Mouse (Mus musculus) gastrocnemius, postnatal 4 days (tissue): Measurements from ENCODE around the gene Defb25. TPM values are rescaled to one million over a fixed set of nuclear protein-coding genes. Genes with fewer than 3 reads are reported as not detected.

Experiments used
- DNase-seq, 2 experiments: peaks; one replicate each; pipeline ENCODE4 v3.0.0; 2021 to 2022; ENCODE audit warnings: low spot score in 2 of 2, mixed read lengths in 2 of 2
- total RNA-seq, 2 experiments: library from RNA; stranded (reverse); gene quantifications; 2 replicates each; pipeline ENCODE4 v1.2.3; 2021

Gene Defb25
- total RNA-seq, 2 experiments from 2014 or later, result 2.2 to 5.5 TPM

DNA sequence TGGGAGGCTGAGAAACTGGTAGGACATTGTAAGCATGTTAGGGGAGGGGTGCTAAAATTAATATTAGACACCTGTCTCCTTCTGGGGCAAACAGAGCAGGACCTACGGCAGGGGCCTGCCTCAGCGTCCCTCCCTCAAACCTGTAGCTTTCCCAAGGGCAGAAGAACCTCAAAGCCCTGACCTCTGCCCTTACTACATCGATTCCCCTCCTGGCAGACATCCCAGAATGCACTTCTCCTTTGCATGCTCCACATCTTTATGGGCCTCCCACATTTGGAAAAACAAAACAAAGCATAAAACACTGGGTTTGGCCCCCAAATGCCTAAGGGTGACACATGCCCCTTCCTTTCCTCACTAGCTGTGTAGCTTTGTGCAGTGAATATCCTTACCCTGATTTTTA is 6.4 kb upstream of the Defb25 start:
- DNase-seq, result no peak

DNA sequence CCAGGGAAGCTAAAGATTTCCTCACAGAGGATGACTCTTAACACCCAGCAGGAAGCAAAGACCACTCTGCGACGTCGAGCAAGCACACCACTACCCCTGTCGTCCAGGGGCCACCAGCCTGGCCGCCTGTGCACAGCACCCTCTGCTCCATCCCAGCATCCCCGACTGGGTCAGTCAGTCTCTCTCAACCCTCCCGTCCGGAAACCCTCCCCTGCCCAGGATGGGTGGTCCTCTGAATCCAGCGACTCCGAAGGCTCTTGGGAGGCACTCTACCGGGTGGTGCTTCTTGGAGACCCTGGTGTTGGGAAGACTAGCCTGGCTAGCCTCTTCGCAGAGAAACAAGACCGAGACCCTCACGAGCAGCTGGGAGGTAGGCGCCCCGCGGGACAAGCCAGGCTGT is 5.2 kb upstream of the Defb25 start:
- DNase-seq, result no peak

DNA sequence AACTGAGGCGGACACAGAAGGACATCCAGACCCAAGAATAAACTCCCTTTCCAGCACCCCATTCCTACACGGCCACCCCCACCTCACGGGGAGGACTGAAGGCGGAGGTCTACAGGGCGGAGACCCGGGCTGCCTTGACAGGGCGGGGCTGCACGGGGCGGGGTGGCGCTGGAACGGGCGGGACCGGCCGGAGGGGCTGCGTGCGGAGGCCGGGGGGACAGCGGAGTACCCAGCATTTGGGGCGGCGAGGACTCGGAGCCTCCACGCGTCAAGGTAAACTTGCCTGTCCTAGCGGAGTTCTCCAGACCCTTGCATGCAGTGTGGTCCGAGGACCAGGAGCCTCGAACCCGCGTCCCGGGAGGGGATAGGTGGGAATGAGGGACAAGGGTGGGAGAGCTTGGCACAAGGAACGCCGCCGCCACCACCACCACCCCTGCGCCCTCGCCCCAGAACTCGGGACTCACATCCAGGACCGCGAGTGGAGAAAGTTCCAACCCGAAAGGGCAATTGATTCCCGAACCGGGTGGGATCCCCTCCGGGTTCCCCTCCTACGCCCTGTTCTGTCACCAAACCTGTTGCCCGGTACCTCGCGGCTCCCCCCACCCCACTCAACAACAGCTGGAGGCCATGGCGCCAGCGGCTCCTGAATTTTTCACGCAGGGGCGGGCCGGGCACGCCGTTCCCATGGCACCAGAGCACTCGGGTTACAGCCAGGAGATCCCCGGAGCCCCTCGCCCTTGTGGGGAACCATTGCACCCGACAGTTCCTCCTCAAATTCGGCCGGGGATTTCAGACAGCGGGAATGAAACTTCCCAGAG is 4.1 kb upstream of the Defb25 start, which contains the start of gene Rem1:
Gene Rem1, plus strand, starts transcription at position 178 of the 818 bp plus-strand sequence.
- DNase-seq, result peak in 1 of 2 experiments; percentile 53

DNA sequence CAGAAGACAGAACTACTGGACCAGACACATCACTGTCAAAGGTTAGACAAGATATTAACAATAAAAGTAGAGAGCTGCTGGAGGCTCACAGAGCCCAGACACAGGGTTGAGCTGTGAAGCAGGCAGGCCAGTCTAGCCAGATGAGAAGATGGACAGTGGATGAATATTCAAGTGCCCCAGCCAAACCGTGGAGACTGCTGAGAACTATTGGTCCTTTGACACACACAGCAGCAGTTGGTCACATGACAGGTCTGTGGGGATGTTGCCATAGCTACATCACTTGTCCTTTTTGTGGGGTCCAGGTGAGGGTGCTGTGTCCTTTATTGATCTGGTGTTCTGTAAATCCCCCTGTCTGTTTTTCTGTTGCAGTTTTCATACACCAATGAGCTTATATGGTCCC is 2.4 kb upstream of the Defb25 start:
- no peak for DNase-seq

DNA sequence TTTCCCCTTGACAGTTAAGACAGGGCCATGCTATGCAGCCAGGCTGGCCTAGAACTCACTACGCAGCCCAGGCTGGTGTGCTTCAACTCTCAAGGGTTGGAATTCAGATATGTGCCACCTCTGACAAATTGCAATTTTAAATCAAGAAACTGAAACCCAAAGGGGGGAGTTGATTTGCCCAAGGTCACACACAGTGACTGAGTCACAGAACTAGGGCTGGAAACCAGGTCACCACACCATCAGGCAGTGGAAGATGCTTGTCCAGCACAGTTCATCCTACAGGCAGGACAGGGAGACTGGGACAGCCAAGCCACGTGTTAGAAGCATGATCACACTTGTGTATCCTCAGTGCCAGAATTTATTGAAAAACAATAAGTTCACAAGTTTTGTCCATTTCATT is 1.7 kb upstream of the Defb25 start:
- DNase-seq, result no peak

DNA sequence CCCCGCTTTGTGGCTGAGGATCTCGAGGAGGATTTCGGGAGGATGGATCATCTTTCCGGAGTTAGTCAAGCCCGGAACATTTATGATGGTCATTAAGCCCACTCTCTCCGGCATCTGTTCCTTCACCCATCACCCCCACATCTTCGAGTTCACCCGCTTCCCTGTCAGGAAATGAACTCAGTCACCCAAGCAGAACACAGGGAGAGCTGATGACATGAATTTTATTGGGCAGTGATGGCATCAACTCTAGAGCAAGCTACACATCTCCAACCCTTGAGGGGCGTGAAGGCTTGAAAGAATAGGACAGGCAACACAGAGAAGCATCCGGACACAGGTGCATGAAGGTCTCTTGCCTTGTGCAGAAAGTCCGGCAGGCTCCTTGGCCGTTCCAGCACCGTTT is 702 bp downstream of the Defb25 start:
- DNase-seq, result no peak

DNA sequence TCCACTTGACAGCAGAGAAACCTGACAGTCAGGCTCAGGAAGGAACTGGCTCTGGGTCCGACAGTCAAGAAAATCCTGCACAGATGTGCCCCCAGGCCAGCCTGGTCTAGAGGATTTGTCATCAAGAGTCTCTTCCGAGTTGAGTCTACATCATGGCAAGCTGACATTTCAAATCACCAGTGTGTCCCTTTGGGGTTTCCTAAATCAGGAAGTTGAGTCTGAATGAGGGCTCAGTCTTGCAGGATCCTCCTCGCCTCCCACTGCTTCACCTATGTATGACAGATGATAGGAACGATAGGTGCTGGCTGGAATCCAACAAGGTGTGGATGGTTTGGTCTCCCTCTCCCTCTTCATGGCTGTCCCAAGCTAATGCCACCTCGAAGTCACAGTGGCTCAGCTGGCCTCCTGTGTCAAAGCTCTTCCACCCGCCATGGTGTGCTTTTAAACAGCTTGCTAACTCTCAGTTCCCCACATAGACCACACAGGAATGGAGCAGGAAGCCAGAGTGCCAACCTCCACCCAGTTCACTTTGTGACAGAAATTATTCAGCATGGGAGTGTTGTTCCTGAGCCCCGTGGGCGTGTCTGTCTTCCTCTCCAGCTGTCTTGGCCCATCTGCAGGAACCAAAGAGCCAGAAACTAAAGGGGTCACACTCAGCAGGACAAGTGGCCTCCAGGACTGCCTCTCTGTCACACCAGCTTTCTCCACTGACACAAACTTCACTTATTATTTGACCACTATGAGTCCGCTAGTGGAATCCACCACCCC is 2.3 kb downstream of the Defb25 start:
- peak in 1 of 2 experiments; percentile 50 for DNase-seq

DNA sequence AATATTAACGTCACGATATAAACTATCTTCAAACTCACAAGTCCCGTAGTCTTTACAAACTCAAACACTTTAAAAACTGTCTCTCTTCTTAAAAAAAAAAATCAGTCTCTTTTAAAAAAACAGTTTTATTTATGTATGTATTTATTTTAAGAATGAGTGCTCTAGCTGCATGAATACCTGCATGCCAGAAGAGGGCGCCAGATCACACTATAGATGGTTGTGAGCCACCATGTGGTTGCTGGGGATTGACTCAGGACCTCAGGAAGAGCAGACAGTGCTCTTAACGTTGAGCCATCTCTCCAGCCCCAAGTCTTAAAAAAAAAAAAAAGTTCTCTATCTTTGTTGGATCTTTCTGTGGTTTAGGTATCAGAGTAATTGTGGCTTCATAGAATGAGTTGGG is 5.5 kb downstream of the Defb25 start:
- no peak for DNase-seq

DNA sequence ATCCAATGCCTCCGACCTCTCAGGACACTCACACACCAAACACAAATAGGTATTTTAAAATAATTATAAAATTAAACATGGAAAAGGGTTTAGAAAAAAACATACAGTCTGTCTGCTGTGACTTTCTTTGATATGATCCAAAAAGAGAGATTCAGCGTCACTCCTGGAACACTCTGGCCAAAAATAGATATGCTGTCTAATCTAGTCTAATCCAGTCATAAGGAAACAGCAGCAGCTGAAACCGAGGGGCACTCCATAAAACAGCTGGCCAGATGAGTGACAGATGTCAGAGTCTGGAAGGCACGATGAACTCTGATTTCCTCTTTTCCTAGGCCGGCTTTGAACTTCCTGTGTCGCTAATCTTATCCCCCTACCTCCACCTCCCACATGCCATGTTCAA is 6.4 kb downstream of the Defb25 start:
- DNase-seq, result no peak

DNA sequence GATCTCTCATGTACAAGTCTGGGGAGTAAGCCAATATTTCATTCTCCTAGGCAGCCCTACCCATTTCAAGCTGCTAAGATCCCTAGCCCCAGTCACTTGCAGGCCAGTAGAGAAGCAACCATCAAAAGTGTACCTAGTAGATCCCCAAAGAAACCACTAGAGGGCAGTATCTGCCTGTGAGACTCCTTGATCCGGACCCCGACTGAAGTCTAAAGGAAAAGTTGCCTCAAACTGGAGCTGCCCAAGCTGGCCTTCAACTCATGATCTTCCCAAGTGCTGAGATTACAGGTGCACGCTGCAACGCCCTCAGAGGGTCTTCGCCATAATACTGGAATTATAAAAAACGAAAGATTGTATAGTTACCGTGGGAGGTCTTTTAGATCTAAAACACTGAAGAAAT is 7.3 kb downstream of the Defb25 start:
- DNase-seq, result peak in 1 of 2 experiments; percentile 48

DNA sequence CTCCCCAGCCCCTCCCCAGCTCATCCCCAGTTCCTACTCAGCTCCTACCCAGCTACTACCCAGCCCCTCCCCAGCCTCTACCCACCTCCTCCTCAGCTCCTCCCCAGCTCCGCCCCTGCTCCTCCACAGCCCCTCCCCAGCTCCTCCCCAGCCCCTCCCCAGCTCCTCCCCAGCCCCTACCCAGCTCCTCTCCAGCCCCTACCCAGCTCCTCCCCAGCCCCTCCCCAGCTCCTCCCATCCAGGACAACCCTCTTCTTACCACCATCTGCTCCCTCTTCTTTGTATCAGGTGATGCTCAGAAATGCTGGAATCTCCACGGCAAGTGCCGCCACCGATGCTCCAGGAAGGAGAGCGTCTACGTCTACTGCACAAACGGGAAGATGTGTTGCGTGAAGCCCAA is 10.7 kb downstream of the Defb25 start:
- DNase-seq, result no peak

DNA sequence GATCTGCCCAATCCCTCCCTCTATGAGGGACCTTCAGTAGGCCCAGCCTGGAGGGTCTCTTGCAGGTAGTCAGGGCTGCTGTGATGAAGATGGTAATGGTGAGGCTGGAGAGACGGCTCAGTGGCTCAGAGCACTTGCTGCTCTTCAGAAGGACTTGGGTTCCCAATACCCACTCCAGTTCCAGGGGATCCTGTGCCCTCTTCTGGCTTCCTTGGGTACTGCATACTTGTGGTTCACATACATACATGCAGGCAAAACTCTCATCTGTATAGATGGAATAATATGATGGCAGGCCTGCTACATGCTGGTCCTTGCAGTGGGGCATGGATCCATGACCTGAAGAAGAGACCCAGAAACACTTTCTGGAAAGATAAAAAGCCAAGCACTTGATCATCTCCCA is 14.1 kb downstream of the Defb25 start:
- no peak for DNase-seq

DNA sequence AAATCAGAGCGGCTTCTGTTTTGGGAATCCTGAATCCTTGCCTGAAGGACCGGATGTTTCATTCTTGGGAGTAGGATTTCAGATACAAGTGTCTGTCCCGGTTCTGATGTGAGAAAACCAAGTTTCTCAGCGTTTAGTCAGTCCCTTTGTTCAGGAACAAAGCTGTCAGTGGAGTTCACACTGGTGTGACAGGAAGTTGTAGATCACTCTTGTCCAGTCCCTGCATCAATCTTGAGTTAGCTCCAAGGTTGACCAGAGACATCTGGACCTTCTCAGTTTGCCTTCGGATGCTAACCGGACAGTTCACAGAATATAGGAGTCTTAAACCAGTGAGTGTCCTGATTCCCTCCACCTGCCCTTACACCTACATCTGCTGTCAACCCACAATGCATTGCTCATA is 15.1 kb downstream of the Defb25 start:
- DNase-seq, result no peak

DNA sequence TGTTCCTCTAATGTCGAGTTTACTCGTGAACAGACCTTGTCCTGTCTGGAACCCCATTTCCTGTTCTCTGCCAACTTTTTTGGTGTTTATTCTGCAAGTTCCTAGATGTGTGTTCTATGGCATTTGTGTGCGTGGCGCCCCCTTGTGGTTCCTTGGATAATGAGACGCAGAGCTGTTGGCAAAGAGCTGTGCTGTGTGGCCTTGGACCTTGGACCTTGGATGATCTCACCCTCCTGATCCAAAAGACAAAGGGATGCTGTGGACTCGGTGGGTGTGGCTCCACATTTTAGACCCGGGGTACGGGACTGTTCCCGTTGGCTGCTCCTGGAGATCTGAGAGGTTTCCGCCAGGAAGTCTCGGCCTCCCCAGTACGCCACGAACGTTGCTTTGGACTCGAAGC is 18.8 kb downstream of the Defb25 start, which contains the start of gene Defb36:
Gene Defb36, plus strand, starts transcription at position 271 of the 400 bp plus-strand sequence.
- DNase-seq, result peak in 1 of 2 experiments; percentile 48

DNA sequence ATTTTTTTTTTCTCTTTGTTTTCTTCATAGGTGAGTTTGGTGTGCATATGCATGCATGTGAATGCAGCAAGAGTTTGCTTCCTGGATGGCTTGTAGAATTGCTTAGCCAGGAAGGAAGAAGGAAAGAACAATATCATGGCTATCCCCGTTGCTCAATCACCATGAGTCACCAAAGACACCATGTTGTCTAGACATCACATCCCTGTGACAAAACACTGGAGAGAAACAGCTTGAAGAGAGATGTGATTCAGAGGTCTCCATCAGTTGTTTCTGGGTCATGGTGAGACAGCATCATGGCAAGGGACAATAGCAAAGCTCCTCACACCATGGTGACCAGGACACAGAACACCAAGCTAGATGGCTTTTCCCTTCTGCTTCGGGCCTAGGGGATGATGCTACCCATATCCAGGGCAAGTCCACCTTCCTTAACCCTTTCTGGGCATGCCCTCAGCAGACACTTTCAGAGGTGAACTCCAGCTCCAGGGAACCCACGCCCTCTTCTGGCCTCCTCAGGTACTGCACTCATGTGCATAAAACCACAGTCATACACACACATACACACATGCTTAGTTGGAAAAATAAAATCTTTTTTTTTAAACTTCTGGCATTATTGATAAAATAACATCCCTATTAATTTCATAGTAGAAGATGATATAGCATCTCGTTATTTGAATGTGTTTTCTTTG is 21.4 kb downstream of the Defb25 start:
- no peak for DNase-seq

DNA sequence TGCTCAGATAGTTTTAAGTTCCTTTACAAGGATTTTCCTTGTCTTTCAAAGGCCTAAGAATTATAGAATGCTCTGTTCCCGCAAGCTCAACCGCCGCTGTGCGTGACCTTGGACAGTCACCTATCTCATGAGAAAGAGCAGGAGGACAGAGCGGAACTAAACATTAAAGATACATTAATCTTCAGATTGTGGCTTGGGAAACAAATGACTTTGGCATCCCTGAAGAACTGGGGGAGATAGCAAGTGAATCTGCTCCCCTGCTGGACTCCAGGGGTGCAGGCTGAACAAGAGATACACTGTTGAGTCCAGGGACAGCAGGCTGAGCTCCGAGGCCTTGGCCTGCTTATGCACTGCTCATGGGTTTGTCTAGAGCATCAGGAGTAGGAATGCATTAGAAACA is 22.8 kb downstream of the Defb25 start:
- no peak for DNase-seq

DNA sequence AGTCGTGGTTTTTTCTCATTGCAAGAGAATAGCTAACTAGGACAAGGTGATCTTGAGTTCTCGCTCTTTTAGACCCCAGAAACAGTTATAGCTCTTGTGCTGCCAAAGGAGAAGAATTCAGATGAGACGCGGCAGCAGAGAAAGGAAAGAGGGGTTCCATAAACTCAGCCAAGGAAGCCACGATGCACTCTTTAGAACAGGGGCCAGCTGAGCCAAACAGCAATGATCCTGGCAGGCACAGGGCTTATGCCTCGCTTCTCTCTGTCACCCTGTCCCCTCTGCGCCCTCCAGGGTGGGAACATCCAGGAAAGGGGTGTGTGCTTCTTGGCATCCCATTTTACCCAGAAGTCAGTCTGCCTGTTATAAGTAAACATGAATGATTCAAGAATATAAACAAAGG is 23.6 kb downstream of the Defb25 start, which contains the start of gene Defb45:
Gene Defb45, minus strand, starts transcription at position 101 of the 400 bp plus-strand sequence.
- no peak for DNase-seq

DNA sequence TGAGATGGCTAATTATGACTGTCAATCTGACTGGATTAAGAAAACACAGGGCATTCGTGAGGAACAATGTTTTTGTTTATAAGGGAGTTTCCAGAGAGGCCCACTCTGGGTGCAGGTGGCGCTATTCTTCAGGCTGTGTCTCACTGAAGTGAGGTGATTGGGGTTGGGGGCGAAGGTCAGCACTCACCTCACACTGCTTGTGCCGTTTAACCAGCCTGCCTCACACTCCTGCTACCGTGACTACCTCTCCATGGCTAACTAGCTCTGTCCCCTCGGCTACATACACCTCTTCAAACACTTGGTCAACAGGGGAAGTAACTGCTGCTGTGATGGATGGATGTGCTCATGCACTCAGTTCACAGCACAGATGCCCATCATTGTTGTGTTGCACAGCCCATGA is 33.8 kb downstream of the Defb25 start:
- DNase-seq, result no peak

DNA sequence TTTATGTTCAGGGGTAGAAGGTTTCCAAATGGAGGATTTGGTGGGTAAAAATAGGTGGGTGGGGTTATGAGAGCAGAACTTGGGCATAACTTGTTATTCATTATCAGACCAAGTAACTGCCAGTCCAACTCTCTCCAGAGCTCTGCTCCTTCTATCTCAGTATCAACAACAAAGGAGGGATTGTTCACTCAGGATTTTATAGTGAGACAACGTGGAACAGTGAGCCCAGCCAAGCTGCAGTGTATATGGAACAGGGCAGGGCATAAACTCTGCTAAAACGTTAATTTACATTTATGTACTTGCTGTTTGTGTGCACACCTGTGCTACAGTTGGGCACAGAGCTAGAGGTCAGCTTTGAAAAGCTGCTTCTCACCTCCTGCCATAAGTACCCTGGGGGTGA is 34.4 kb downstream of the Defb25 start:
- DNase-seq, result no peak

DNA sequence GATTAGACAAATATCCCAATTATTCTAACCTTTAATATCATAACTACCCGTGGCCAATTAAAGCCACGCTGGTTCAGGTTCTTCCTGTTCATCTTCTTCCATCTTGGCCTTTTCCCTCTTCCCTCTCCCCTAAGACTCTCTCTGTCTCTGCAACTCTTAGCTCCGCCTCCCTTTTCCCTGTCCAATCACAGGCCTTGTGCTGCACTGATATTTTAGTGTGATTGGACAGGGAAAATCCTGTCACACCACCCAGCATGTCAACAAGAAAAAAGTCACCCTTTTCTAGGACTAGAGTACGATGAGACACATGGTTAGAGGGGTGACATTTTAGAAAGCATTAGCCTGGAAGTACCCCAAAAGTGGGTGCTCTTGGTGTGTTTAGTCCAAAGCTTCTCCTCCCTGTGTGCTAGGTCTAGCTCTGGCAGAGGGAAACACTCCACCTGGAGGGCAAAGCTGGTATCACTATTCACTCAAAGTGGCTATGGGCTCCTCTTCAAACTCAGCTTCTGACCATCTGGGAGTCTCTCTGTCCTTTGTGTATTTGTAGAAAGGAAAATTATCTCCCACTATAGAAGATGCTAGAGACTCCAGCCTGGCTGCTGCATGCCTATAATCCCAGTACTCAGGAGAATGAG is 35.8 kb downstream of the Defb25 start:
- DNase-seq, result no peak

DNA sequence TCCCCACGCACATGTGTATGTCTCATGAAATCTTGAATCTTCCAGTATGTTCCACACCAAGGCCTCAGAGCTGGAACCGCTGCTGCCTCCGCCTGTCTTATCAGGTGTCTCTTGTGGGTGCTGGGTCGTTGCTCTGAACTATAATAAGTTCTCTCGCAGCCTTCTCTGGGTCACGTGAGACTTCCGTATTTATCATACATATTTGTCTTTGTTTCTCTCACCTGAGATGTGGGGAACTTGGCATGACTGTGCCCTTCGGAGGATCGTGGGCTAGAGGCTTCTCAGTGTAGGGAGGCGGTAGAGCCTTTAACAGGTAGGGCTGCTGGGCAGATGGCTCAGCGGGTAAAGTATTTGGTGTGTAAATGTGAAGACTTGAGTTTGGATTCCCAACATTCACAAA is 42.2 kb downstream of the Defb25 start:
- DNase-seq, result no peak
